Mouse (Mus musculus): Measurements from ENCODE around the gene Hnf1a.
"Not testable (repeated sequence)": the region's sequence is repeated elsewhere in the genome, so short reads cannot be mapped to it uniquely, and the experiment has no call there.

Hnf1a gene

GRCm38 (mm10) chr5:114942074-114942765 is 28.7 kb downstream of the Hnf1a start, which contains the start of gene 2210016L21Rik:
2210016L21Rik (plus strand) TSS chr5:114942158.
- peak; percentile 87 for DNase-seq

GRCm38 (mm10) chr5:114941138-114941537 is 29.8 kb downstream of the Hnf1a start:
- DNase-seq, result not testable (repeated sequence)

DNA sequence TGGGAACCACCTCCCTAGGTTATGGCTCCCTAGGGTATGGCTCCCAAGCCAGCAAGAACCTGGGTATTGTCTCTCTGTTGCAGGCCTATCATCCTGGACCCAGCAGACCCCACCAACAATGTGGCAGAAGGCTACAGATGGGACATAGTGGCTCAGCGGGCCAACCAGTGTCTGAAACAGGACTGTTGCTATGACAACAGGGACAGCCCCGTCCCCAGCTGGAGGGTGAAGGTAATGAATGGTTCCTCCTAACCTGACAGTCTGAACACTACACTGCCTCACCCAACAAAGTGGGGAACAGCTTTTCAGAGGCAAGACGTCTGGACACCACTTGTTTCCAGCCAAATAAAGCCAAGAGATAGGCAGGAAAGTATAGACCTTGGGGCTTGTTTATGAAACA is 35.1 kb downstream of the Hnf1a start:
- no peak for DNase-seq

DNA sequence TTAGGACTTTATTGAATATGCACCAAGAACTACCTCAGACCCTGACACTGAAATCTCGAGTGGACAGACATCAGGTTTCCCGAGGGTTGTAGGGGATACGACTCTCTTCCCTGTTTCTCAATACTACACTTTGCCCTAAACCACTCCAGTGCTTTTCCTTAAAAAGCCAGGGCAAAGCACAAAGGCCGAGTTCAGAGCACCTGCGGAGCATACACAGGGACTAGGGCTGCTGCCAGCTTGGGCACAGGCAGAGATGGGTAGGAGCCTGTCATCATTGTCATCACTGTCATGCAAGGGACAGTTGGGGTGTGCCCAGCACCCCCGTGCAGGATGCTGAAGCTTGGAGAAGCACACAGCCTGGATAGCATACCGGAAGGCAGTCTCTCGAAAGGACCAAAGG is 37.7 kb downstream of the Hnf1a start:
- peak; percentile 36 for DNase-seq

DNA sequence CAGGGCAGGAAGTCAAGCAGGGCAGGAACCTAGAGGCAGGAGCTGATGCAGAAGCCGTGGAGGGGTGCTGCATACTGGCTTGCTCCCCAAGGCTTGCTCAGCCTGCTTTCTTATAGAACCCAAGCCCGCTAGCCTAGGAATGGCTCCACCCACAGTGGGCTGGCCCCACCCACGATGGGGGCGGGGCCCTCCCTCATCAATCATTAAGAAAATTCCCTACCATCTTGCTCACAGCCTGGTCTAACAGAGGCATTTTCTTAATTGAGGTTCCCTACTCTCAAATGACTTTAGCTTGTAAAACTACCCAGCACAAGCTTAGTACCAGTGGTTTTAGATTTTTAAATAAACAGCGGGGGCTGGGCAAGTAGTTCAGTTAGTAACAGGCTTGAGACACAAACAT is 39.3 kb downstream of the Hnf1a start:
- DNase-seq, result no peak

DNA sequence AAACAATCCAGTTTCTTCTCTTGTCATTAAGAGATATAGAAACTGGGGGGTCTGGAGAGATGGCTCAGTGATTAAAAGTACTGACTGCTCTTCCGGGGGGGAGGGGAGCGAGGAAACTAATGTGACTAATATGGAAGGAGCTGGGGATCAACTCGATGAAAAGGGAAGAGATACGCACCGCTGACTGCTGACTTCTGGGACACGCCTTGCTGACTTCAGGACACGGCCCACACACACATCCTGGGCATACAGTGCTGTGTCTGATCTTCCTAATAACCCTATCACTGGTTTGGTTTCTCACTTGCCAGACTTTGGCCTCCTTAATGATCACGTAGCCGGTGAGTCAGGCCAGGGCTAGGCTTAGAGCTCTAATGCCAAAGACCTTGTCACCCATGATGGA is 44.1 kb downstream of the Hnf1a start:
- DNase-seq, result no peak

GRCm38 (mm10) chr5:114926153-114926684 is 44.7 kb downstream of the Hnf1a start:
- no peak for DNase-seq

- DNase-seq, result peak; percentile 82
These were observed 47.9 kb downstream of the Hnf1a start, which contains the start of gene Oasl1 for GRCm38 (mm10) chr5:114922998-114923473. Oasl1 (plus strand) TSS chr5:114923240.

GRCm38 (mm10) chr5:114922366-114922731 is 48.5 kb downstream of the Hnf1a start:
- no peak for DNase-seq

DNA sequence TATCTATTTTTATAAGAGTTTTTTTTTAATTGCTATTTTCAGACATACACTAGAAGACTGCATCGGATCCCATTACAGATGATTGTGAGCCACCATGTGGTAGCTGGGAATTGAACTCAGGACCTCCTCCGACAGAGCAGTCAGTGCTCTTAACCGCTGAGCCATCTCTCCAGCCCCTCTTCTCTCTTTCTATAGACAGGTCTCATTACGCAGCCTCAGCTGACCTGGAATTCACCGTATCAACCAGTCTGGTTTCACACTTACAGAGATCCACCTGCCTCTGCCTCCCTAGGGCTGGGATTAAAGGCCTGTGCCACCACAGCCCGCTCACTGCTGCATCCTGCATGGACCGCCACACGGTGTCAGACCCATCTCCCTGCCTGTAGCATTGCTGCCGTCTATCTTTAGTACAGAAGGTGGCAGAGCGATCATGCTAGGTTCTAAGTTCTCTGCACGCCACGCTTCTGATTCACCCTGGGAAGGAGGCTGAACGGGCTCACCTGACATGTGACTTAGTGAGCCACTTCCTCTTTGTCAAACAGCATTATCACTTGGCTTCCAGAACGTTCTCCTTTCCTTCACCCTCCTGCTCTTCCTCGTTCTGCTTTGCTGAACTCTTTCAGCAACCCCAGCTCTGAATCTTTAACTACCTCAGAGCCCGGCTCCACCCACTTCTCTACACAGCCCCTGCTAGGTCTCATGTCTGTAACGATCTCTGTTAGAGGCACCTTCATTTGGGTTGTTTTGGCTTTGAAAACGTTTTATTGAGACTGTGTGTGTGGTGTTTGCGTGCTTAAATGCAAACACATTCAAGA is 49.1 kb downstream of the Hnf1a start:
- peak; percentile 42 for DNase-seq

DNA sequence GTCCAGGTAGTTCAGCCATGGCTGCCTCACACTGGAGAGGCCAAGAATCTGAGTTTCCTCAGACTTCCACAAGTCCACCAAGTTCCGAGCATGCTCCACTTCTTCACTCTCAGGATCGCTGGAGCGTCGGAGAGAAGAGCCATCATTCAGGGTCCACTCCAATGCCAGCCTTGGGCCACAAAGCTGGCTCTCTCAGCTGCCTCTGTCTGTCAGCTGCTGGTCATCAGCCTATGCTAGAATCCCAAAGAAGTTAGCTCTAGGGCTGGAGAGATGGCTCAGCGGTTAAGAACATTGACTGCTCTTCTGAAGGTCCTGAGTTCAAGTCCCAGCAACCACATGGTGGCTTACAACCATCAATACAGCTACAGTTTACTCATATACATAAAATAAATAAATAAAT is 53.5 kb downstream of the Hnf1a start:
- DNase-seq, result not testable (repeated sequence)

- no peak for DNase-seq
These were observed 54.1 kb downstream of the Hnf1a start for GRCm38 (mm10) chr5:114916777-114917176.

- DNase-seq, result no peak
These were observed 55.0 kb downstream of the Hnf1a start for GRCm38 (mm10) chr5:114915854-114916253.

DNA sequence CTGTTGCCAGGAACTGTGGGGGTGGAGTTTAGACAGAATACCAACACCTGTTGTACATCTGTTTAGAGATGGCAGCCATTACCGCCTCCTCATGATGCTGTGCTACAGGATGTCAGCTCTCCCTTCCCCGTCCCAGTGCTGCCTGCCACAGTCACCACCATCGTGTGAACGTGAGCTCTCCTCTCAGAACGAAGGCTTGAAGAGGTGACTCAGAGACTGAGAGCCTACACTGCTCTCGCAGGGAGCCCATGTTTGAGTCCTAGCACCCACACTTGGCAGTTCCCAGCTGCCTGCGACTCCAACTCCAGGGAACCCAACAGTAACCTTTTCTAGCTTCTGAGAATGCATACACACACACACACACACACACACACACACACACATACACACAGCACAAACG is 56.0 kb downstream of the Hnf1a start:
- no peak for DNase-seq

DNA sequence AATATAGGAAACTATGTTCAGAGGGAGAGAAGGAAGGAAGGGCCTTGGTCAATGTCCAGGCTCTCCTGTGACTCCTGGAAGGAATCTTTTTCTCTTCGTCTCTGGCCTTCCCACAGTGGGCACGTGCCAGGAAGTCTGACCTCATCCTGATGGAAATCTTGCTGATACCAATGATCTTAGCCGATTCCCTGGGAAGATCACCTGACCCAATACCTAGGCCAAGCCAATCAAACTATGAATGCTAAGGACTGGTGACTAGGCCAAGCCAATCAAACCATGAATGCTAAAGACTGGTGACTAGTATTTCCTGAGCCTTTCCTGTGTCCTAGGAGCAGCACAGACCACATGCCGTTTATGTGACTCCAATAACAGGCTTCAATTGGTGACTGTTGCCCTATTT is 57.2 kb downstream of the Hnf1a start:
- DNase-seq, result peak; percentile 31

DNA sequence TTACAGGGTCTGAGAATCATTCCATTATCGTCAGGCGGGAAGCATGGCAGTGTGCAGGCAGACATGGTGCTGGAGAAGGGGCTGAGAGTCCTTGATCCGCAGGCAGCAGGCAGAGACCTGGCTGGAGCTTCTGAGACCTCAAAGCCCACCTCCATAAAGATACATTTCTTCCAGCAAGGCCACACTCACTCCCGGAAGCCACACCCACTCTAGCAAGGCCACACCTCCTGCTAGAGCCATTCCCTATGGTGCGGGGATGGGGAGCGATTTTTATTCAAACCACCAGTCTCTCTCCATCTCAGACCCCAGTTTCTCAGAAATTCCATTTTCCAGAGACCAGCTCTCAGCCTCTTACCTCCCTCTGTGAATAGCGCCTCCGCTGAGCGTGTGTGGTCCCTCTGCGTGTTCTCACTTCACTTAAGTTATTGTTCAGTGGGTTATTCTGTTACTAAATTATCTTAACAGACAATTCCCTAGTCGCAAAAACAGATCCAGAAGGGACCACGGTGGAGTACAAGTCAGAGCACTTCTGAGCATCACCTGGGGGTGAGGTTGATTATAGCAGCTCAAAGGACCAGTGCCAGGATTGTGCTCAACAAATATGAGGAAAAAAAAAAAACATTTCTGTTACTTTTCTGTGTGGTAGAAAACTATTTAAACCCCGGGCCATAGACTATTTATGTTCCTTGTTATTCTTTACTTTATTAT is 62.1 kb downstream of the Hnf1a start:
- DNase-seq, result no peak

GRCm38 (mm10) chr5:114902413-114902812 is 68.5 kb downstream of the Hnf1a start:
- DNase-seq, result peak; percentile 67
